Comparison of ENCODE assay signal across 8 mouse cellular contexts in the genomic region with DNA sequence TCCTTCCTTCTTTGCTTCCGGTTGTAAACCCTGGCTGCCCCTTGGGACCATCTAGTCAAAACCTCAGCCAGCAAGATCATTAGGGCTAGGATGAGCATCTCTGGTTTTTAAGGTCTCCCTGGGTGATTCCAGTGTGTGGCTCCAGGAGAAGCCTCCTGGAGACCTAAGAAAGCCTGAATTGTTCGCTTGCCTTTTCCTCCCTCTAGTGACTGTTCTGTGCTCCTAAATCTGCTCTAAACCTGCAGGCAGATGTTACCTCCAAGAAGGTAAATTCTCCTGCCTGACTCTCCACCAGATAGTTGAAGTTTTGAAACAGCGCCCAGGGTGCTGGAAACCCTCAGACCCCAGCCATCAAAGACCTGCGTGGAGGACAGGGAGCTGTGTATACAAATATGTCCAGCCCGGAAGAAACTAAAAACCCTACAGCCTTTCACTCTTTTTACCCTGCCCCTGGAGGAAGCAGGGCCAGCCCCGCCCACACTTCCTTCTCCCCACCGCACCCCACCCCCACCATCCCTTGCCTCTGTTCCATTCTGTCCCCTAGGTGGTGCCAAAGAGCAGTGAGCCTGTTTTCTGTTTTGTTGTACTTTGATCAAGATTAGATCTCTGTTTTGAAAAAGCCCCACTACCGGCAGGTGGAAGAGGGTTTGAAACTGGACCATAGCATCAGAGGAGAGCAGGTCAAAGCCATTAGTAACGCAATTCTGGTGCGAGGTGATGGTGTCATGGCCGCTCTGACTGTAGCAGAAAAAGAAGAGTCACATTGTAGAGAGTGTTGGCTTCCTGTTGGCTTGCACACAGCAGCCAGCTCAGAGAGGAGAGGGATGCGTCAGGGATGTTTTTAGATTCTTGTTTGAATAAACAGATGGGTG. TPM values are rescaled to one million over a fixed set of nuclear protein-coding genes. Genes with fewer than 3 reads are reported as not detected.
A peak's percentile ranks its signal among the peaks of the same experiment; 100 is the strongest.
DNase-seq lines count a peak whose midpoint lies in the region; ATAC-seq and TF ChIP-seq lines count a peak whose summit lies in the region.

No protein-coding gene starts in this region.

- no peak for TF ChIP-seq POLR2A in thymus, adult 2 months (IDR thresholded peaks at IDR 0.05; ENCODE audit: control insufficient read depth, extremely low read depth, insufficient read depth, low read length, poor library complexity)

- H3K4me1 ChIP-seq in embryonic facial prominence, embryonic 11.5 days (ENCODE audit: control insufficient read depth, insufficient read depth, low read length) = 0 out of 2 replicates have a peak, but pooled peaks cover 2% of the 10 kb centered on the region
- H3K4me1 ChIP-seq in heart, embryonic 12.5 days (replicated peaks) = peaks cover 9% of the 10 kb centered on the region
- H3K4me1 ChIP-seq in kidney, embryonic 16.5 days (ENCODE audit: insufficient read depth, low read length) = peaks cover 19% of the 10 kb centered on the region
- H3K4me1 ChIP-seq in liver, embryonic 15.5 days (replicated peaks) = no peaks in the 10 kb centered on the region
- H3K4me1 ChIP-seq in neural tube, embryonic 11.5 days (ENCODE audit: control insufficient read depth, insufficient read depth, low read length) = peaks cover 5% of the 10 kb centered on the region; the same call in 1 of the 2 replicates
- H3K4me1 ChIP-seq in thymus, adult 2 months (replicated peaks; ENCODE audit: control insufficient read depth, insufficient read depth, low read length) = peaks cover 14% of the 10 kb centered on the region

- TF ChIP-seq CTCF in thymus, adult 2 months (IDR thresholded peaks at IDR 0.05; ENCODE audit: borderline replicate concordance, control insufficient read depth, extremely low read depth, insufficient read depth, low read length, poor library complexity) = no peak

- H3K27ac ChIP-seq in embryonic facial prominence, embryonic 11.5 days (replicated peaks; ENCODE audit: low read depth, low read length) = 0 out of 2 replicates have a peak overlapping the region, but pooled peaks have one; percentile 13
- no peak overlapping the region for H3K27ac ChIP-seq in heart, embryonic 12.5 days (ENCODE audit: poor library complexity, severe bottlenecking)
- peak overlapping the region; percentile 64 for H3K27ac ChIP-seq in kidney, embryonic 16.5 days (ENCODE audit: low read length)
- H3K27ac ChIP-seq in liver, embryonic 15.5 days (replicated peaks) = no peak overlapping the region
- no peak overlapping the region for H3K27ac ChIP-seq in neural tube, embryonic 11.5 days (ENCODE audit: low read depth, low read length)
- H3K27ac ChIP-seq in thymus, adult 2 months (ENCODE audit: control insufficient read depth, insufficient read depth, low read length) = peak overlapping the region; percentile 93

- H3K36me3 ChIP-seq in embryonic facial prominence, embryonic 11.5 days (replicated peaks; ENCODE audit: control insufficient read depth, insufficient read depth, low read depth, low read length) = no peaks in the 10 kb centered on the region
- no peaks in the 10 kb centered on the region for H3K36me3 ChIP-seq in heart, embryonic 12.5 days
- no peaks in the 10 kb centered on the region for H3K36me3 ChIP-seq in kidney, embryonic 16.5 days (ENCODE audit: insufficient read depth, low read length)
- H3K36me3 ChIP-seq in liver, embryonic 15.5 days (replicated peaks) = no peaks in the 10 kb centered on the region
- no peaks in the 10 kb centered on the region for H3K36me3 ChIP-seq in neural tube, embryonic 11.5 days (ENCODE audit: control insufficient read depth, insufficient read depth, low read length)
- no peaks in the 10 kb centered on the region for H3K36me3 ChIP-seq in thymus, adult 2 months (ENCODE audit: control insufficient read depth, insufficient read depth, low read length)

- peak; percentile 87 for DNase-seq in CD4-positive helper T cell, adult 2 months (ENCODE audit: low read depth, low spot score)
- peak; percentile 86 for DNase-seq in adrenal gland, postnatal 14 days
- DNase-seq in embryonic facial prominence, embryonic 11.5 days (ENCODE audit: low spot score) = peak; percentile 89
- peak; percentile 76 for DNase-seq in neural tube, embryonic 11.5 days (ENCODE audit: low spot score)
- DNase-seq in thymus, adult 2 months = peak; percentile 88

- H3K9ac ChIP-seq in embryonic facial prominence, embryonic 11.5 days (replicated peaks; ENCODE audit: low read length) = peak overlapping the region; percentile 18
- no peak overlapping the region for H3K9ac ChIP-seq in heart, embryonic 12.5 days
- peak overlapping the region; percentile 52 for H3K9ac ChIP-seq in kidney, embryonic 16.5 days (replicated peaks; ENCODE audit: low read length)
- H3K9ac ChIP-seq in liver, embryonic 15.5 days = no peak overlapping the region
- peak overlapping the region; percentile 6; the same call in 1 of the 2 replicates for H3K9ac ChIP-seq in neural tube, embryonic 11.5 days (ENCODE audit: low read length)

- H3K4me3 ChIP-seq in embryonic facial prominence, embryonic 11.5 days (ENCODE audit: low read depth, low read length) = no peak overlapping the region
- H3K4me3 ChIP-seq in heart, embryonic 12.5 days = peak overlapping the region; percentile 27
- peak overlapping the region; percentile 25 for H3K4me3 ChIP-seq in kidney, embryonic 16.5 days (ENCODE audit: low read length)
- peak overlapping the region; percentile 22; the same call in 1 of the 2 replicates for H3K4me3 ChIP-seq in liver, embryonic 15.5 days (replicated peaks)
- H3K4me3 ChIP-seq in neural tube, embryonic 11.5 days (ENCODE audit: low read depth, low read length) = no peak overlapping the region
- peak overlapping the region; percentile 32 for H3K4me3 ChIP-seq in thymus, adult 2 months (ENCODE audit: control insufficient read depth, insufficient read depth, low read length)

- no peaks in the 10 kb centered on the region for H3K27me3 ChIP-seq in embryonic facial prominence, embryonic 11.5 days (ENCODE audit: control insufficient read depth, insufficient read depth, low read length)
- no peaks in the 10 kb centered on the region for H3K27me3 ChIP-seq in heart, embryonic 12.5 days (replicated peaks)
- H3K27me3 ChIP-seq in kidney, embryonic 16.5 days (ENCODE audit: insufficient read depth, low read length) = no peaks in the 10 kb centered on the region
- no peaks in the 10 kb centered on the region for H3K27me3 ChIP-seq in liver, embryonic 15.5 days
- H3K27me3 ChIP-seq in neural tube, embryonic 11.5 days (ENCODE audit: control insufficient read depth, insufficient read depth, low read length) = no peaks in the 10 kb centered on the region
- H3K27me3 ChIP-seq in thymus, adult 2 months (ENCODE audit: control insufficient read depth, insufficient read depth, low read length) = no peaks in the 10 kb centered on the region

- ATAC-seq in embryonic facial prominence, embryonic 11.5 days (replicated peaks; ENCODE audit: insufficient number of reproducible peaks, low FRiP score, low TSS enrichment, low read depth) = peak; percentile 64
- peak; percentile 48; the same call in 1 of the 2 replicates for ATAC-seq in heart, embryonic 12.5 days (ENCODE audit: insufficient number of reproducible peaks, low FRiP score)
- ATAC-seq in kidney, embryonic 16.5 days (ENCODE audit: low FRiP score, low TSS enrichment) = peak; percentile 85
- ATAC-seq in liver, embryonic 15.5 days (ENCODE audit: insufficient read depth) = peak; percentile 47
- no peak for ATAC-seq in neural tube, embryonic 11.5 days (ENCODE audit: insufficient read depth, low FRiP score, low TSS enrichment)

- H3K9me3 ChIP-seq in embryonic facial prominence, embryonic 11.5 days (replicated peaks; ENCODE audit: control insufficient read depth, low read length) = no peaks in the 10 kb centered on the region
- H3K9me3 ChIP-seq in heart, embryonic 12.5 days (replicated peaks) = no peaks in the 10 kb centered on the region
- no peaks in the 10 kb centered on the region for H3K9me3 ChIP-seq in kidney, embryonic 16.5 days (ENCODE audit: low read length)
- no peaks in the 10 kb centered on the region for H3K9me3 ChIP-seq in liver, embryonic 15.5 days (replicated peaks)
- H3K9me3 ChIP-seq in neural tube, embryonic 11.5 days (ENCODE audit: control insufficient read depth, low read length) = no peaks in the 10 kb centered on the region

- 7% methylated on average over 12 of the region's 12 CpGs for WGBS in embryonic facial prominence, embryonic 11.5 days
- 12% methylated on average over 12 of the region's 12 CpGs for WGBS in heart, embryonic 12.5 days
- WGBS in kidney, embryonic 16.5 days = 6% methylated on average over 12 of the region's 12 CpGs
- 6% methylated on average over 12 of the region's 12 CpGs for WGBS in liver, embryonic 15.5 days (ENCODE audit: insufficient replicate concordance)
- WGBS in neural tube, embryonic 11.5 days = 12% methylated on average over 12 of the region's 12 CpGs
- WGBS in thymus, adult 2 months = 4% methylated on average over 12 of the region's 12 CpGs

- peak overlapping the region; percentile 21 for H3K4me2 ChIP-seq in embryonic facial prominence, embryonic 11.5 days (ENCODE audit: low read depth, low read length)
- peak overlapping the region; percentile 47 for H3K4me2 ChIP-seq in heart, embryonic 12.5 days
- H3K4me2 ChIP-seq in kidney, embryonic 16.5 days (replicated peaks; ENCODE audit: low read depth, low read length) = peak overlapping the region; percentile 43
- H3K4me2 ChIP-seq in liver, embryonic 15.5 days = peak overlapping the region; percentile 34
- H3K4me2 ChIP-seq in neural tube, embryonic 11.5 days (ENCODE audit: low read depth) = peak overlapping the region; percentile 21; the same call in 1 of the 2 replicates

RNA-seq across cellular contexts. Expression of a gene that starts 22.0 kb away (rescaled TPM):
- total RNA-seq in adrenal gland, postnatal 14 days (2021) = not detected in 2 replicates
- not detected in 2 replicates for polyA plus RNA-seq in embryonic facial prominence, embryonic 11.5 days (2014; fragmentation: Nextera tagmentation; extraction: Ambion mirVana)
- not detected in 2 replicates for polyA plus RNA-seq in heart, embryonic 12.5 days (2016; fragmentation: Nextera tagmentation; extraction: Ambion mirVana)
- not detected in 2 replicates for polyA plus RNA-seq in kidney, embryonic 16.5 days (2015; fragmentation: Nextera tagmentation; extraction: Ambion mirVana)
- not detected in 2 replicates for polyA plus RNA-seq in liver, embryonic 15.5 days (2015; fragmentation: Nextera tagmentation; extraction: Ambion mirVana)
- not detected in 2 replicates for polyA plus RNA-seq in neural tube, embryonic 11.5 days (2014; fragmentation: Nextera tagmentation; extraction: Ambion mirVana)
- 0.27 and 0.34 TPM in 2 replicates for polyA plus RNA-seq in thymus, adult 2 months (2012; rRNA removed)

RNA-seq across cellular contexts. Expression of a gene that starts 32.9 kb away (rescaled TPM):
- total RNA-seq in adrenal gland, postnatal 14 days (2021) = 86.3 and 94.8 TPM in 2 replicates
- 37.1 and 38.9 TPM in 2 replicates for polyA plus RNA-seq in embryonic facial prominence, embryonic 11.5 days (2014; fragmentation: Nextera tagmentation; extraction: Ambion mirVana)
- polyA plus RNA-seq in heart, embryonic 12.5 days (2016; fragmentation: Nextera tagmentation; extraction: Ambion mirVana) = 53.5 and 56.3 TPM in 2 replicates
- polyA plus RNA-seq in kidney, embryonic 16.5 days (2015; fragmentation: Nextera tagmentation; extraction: Ambion mirVana) = 88.1 and 97.1 TPM in 2 replicates
- polyA plus RNA-seq in liver, embryonic 15.5 days (2015; fragmentation: Nextera tagmentation; extraction: Ambion mirVana) = 13.2 and 13.3 TPM in 2 replicates
- 54.4 and 62.9 TPM in 2 replicates for polyA plus RNA-seq in neural tube, embryonic 11.5 days (2014; fragmentation: Nextera tagmentation; extraction: Ambion mirVana)
- polyA plus RNA-seq in thymus, adult 2 months (2012; rRNA removed) = 104 and 127 TPM in 2 replicates

Comparison
In these comparisons a context has a peak if more than half of its experiments do, and no peak if none do; other contexts are left out.
1. H3K27ac ChIP-seq: peak in embryonic facial prominence, embryonic 11.5 days (single experiment), kidney, embryonic 16.5 days (single experiment) and thymus, adult 2 months (single experiment); none in heart, embryonic 12.5 days (single experiment), liver, embryonic 15.5 days (single experiment) and neural tube, embryonic 11.5 days (single experiment).
2. H3K4me3 ChIP-seq: peak in heart, embryonic 12.5 days (single experiment), kidney, embryonic 16.5 days (single experiment), liver, embryonic 15.5 days (single experiment) and thymus, adult 2 months (single experiment); none in embryonic facial prominence, embryonic 11.5 days (single experiment) and neural tube, embryonic 11.5 days (single experiment).
3. H3K9ac ChIP-seq: peak in embryonic facial prominence, embryonic 11.5 days (single experiment), kidney, embryonic 16.5 days (single experiment) and neural tube, embryonic 11.5 days (single experiment); none in heart, embryonic 12.5 days (single experiment) and liver, embryonic 15.5 days (single experiment).
4. Peak in every context shown above with its lines, with median percentiles within 50 percentile points of each other: DNase-seq and H3K4me2 ChIP-seq.